Mouse (Mus musculus): ENCODE data around the gene Rps6kc1. TPM values are rescaled to one million over a fixed set of nuclear protein-coding genes. Genes with fewer than 3 reads are reported as not detected.

The Rps6kc1 gene
- polyA plus RNA-seq, 1 experiment from 2014 or later: 15.8 TPM

DNA sequence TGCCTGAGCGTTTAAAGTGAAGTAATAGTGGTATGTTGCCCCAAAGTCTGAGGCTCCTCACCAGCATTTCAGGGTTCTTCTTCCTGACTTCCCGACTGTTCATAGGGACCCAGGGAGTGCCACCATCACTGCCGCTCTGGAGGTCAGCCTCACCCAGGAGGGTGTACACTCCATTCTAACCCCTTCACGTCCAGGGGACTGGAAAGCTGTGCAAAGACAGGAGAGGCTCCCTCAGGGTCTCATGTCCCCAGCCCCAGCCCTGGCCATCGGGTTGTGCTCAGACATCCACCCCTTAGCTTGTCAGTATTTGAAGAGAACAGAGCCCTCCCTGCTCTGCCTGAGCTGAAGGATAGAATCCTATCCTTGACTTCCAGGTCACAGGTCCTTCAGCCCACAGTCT is 248.8 kb downstream of the Rps6kc1 start:
- Histone ChIP-seq H3K27ac (no peak overlapping the region), H3K36me3 (no peaks in the 10 kb centered on the region), H3K4me1 (no peaks in the 10 kb centered on the region), H3K4me2 (no peak overlapping the region), H3K27me3 (no peaks in the 10 kb centered on the region), H3K9me3 (no peaks in the 10 kb centered on the region), H3K9ac (no peak overlapping the region), H3K4me3 (no peak overlapping the region)
- ATAC-seq (ENCODE audit: borderline replicate concordance, extremely low read depth, low FRiP score, low TSS enrichment): no peak
- 75% methylated on average over 5 of the region's 5 CpGs for WGBS

DNA sequence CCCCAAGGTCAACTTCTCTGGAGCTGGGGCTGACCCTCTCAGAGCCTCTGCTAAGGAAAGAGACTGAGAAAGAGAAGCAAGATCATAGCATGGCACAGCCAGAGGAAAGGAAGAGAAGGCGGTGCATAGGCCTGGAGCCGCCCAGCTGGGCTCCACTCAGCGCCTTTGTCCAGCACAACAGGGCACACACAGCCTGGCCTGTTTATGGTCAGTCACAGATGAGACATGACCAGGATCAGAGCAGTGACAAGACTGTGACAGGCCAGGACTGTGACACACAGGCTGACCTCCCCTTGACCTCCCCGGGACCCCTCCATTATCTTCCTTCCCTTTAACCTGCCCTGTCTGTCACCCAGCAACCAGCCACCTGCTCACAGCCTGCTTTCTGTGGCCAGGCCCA is 249.8 kb downstream of the Rps6kc1 start:
- Histone ChIP-seq H3K4me3 (no peak overlapping the region), H3K4me2 (no peak overlapping the region), H3K36me3 (no peaks in the 10 kb centered on the region), H3K27me3 (no peaks in the 10 kb centered on the region), H3K9ac (no peak overlapping the region), H3K4me1 (no peaks in the 10 kb centered on the region), H3K27ac (no peak overlapping the region), H3K9me3 (no peaks in the 10 kb centered on the region)
- peak; percentile 35; the same call in 1 of the 2 replicates for ATAC-seq (ENCODE audit: borderline replicate concordance, extremely low read depth, low FRiP score, low TSS enrichment)
- WGBS: 70% methylated on average over 4 of the region's 4 CpGs

GRCm38 (mm10) chr1:190661249-190661648 is 250.3 kb downstream of the Rps6kc1 start:
- no peak overlapping the region for H3K27ac ChIP-seq

GRCm38 (mm10) chr1:190659722-190660502 is 251.7 kb downstream of the Rps6kc1 start:
- no peak overlapping the region for H3K9ac ChIP-seq
- H3K36me3 ChIP-seq: no peaks in the 10 kb centered on the region
- H3K27ac ChIP-seq: no peak overlapping the region
- H3K4me2 ChIP-seq: no peak overlapping the region
- 77% methylated on average over 17 of the region's 17 CpGs for WGBS
- no peaks in the 10 kb centered on the region for H3K27me3 ChIP-seq
- no peaks in the 10 kb centered on the region for H3K9me3 ChIP-seq
- no peak overlapping the region for H3K4me3 ChIP-seq
- no peaks in the 10 kb centered on the region for H3K4me1 ChIP-seq
- ATAC-seq (ENCODE audit: borderline replicate concordance, extremely low read depth, low FRiP score, low TSS enrichment): no peak

More at GRCm38 (mm10) chr1:190661249-190661648, 250.3 kb downstream of the Rps6kc1 start:
- Histone ChIP-seq H3K27me3 (no peaks in the 10 kb centered on the region), H3K4me3 (no peak overlapping the region), H3K4me2 (no peak overlapping the region), H3K36me3 (no peaks in the 10 kb centered on the region), H3K9ac (no peak overlapping the region), H3K9me3 (no peaks in the 10 kb centered on the region), H3K4me1 (no peaks in the 10 kb centered on the region)
- no peak for ATAC-seq (ENCODE audit: borderline replicate concordance, extremely low read depth, low FRiP score, low TSS enrichment)
- 71% methylated on average over 15 of the region's 15 CpGs for WGBS

DNA sequence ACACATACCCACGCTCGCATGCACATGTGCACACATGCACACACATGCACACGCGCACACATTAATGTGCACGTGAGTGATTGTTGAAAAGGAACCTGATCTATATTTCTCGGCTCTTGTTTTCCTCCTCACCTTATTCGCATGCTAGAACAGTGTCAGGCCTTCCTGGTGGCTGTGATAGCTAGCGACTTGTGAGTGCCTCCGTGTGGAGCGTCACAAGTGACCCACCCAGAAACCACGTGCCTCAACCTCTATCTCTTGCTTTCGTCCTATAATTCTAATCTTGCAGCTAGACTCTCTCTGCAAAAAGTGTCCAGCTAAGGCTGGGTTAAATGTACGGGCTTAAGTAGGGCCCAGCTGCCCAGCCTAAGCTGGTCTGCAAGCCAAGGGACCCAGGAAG is 253.3 kb downstream of the Rps6kc1 start:
- H3K9ac ChIP-seq: no peak overlapping the region
- H3K9me3 ChIP-seq: no peaks in the 10 kb centered on the region
- H3K4me1 ChIP-seq: no peaks in the 10 kb centered on the region
- H3K36me3 ChIP-seq: no peaks in the 10 kb centered on the region
- ATAC-seq (ENCODE audit: borderline replicate concordance, extremely low read depth, low FRiP score, low TSS enrichment): no peak
- H3K4me3 ChIP-seq: no peak overlapping the region
- no peaks in the 10 kb centered on the region for H3K27me3 ChIP-seq
- no peak overlapping the region for H3K4me2 ChIP-seq
- no peak overlapping the region for H3K27ac ChIP-seq
- 89% methylated on average over 13 of the region's 13 CpGs for WGBS

- Histone ChIP-seq H3K9ac (no peak overlapping the region), H3K36me3 (no peaks in the 10 kb centered on the region), H3K4me3 (no peak overlapping the region), H3K9me3 (no peaks in the 10 kb centered on the region), H3K4me1 (no peaks in the 10 kb centered on the region), H3K27ac (no peak overlapping the region), H3K27me3 (no peaks in the 10 kb centered on the region), H3K4me2 (no peak overlapping the region)
- WGBS: 43% methylated on average over 9 of the region's 9 CpGs
- no peak for ATAC-seq (ENCODE audit: borderline replicate concordance, extremely low read depth, low FRiP score, low TSS enrichment)
These were observed 255.5 kb downstream of the Rps6kc1 start for GRCm38 (mm10) chr1:190656089-190656488.

- 59% methylated on average over 7 of the region's 7 CpGs for WGBS
- ATAC-seq (ENCODE audit: borderline replicate concordance, extremely low read depth, low FRiP score, low TSS enrichment): no peak
- Histone ChIP-seq H3K4me3 (no peak overlapping the region), H3K36me3 (no peaks in the 10 kb centered on the region), H3K9me3 (no peaks in the 10 kb centered on the region), H3K9ac (no peak overlapping the region), H3K27ac (no peak overlapping the region), H3K4me1 (no peaks in the 10 kb centered on the region), H3K27me3 (no peaks in the 10 kb centered on the region), H3K4me2 (no peak overlapping the region)
These were observed 255.9 kb downstream of the Rps6kc1 start for GRCm38 (mm10) chr1:190655651-190656050.

DNA sequence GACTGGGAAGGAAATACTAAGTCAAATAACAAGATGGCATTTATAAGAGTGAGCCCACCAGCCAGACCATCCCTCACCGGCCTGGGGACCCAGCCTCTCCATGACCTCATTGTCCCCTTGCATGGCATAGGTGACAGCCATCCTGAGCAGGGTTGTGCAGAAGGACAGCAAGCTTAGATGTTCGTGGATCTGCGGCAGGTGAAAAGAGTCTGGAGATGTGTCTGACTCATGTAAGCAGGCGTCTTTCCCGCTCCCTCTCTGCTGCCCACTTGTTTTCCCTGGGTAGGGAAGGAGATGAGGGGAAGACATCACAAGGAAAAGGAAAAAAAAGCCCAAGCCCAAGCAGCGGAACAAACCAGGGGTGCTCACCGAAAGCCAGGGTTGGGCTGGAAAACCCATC is 256.5 kb downstream of the Rps6kc1 start:
- Histone ChIP-seq H3K36me3 (no peaks in the 10 kb centered on the region), H3K27ac (no peak overlapping the region), H3K9me3 (no peaks in the 10 kb centered on the region), H3K4me3 (no peak overlapping the region), H3K9ac (no peak overlapping the region), H3K4me1 (no peaks in the 10 kb centered on the region), H3K4me2 (no peak overlapping the region), H3K27me3 (no peaks in the 10 kb centered on the region)
- 86% methylated on average over 7 of the region's 7 CpGs for WGBS
- ATAC-seq (ENCODE audit: borderline replicate concordance, extremely low read depth, low FRiP score, low TSS enrichment): no peak

GRCm38 (mm10) chr1:190654694-190655001 is 256.9 kb downstream of the Rps6kc1 start:
- H3K4me1 ChIP-seq: no peaks in the 10 kb centered on the region
- H3K9me3 ChIP-seq: no peaks in the 10 kb centered on the region
- no peak overlapping the region for H3K27ac ChIP-seq
- WGBS: 82% methylated on average over 6 of the region's 6 CpGs
- H3K36me3 ChIP-seq: no peaks in the 10 kb centered on the region
- no peak overlapping the region for H3K4me2 ChIP-seq
- ATAC-seq (ENCODE audit: borderline replicate concordance, extremely low read depth, low FRiP score, low TSS enrichment): no peak
- H3K4me3 ChIP-seq: no peak overlapping the region
- H3K9ac ChIP-seq: no peak overlapping the region
- no peaks in the 10 kb centered on the region for H3K27me3 ChIP-seq

DNA sequence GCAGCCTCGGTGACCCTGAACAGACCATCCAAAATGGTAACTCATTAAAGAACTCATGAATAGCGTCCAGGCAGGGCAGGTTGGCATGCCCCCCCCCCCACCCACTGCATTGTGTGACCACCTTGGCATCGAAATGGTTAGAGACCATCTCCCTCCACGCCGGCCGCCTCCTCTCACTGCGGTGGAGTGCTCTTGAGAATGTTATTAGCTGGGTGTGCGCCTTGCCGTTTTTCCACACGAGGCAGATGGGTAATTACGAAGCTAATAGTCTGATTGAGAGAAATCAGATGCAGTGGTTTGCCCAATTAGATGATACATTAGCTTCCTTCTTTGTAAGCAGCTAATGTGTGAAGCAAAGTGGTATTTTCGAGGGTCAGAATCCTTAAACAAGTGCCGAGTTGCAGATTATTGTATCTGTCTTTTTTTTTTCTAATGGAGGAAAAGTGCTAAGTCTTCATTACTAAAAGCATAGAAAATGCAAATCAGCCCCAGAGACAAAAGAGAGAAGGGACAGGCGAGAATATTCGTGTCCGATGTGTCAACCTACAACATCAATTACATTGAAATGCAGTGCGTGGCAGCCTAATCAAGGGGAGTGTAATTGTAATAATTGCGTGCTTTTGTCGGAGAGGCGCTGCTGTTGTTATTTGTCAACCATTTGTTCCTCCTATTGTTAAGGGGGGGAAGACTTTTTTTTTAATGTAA is 257.4 kb downstream of the Rps6kc1 start:
- Histone ChIP-seq H3K4me3 (no peak overlapping the region), H3K9me3 (no peaks in the 10 kb centered on the region), H3K27ac (no peak overlapping the region), H3K9ac (no peak overlapping the region), H3K4me2 (no peak overlapping the region), H3K27me3 (no peaks in the 10 kb centered on the region), H3K4me1 (no peaks in the 10 kb centered on the region), H3K36me3 (no peaks in the 10 kb centered on the region)
- WGBS: 84% methylated on average over 20 of the region's 20 CpGs
- ATAC-seq (ENCODE audit: borderline replicate concordance, extremely low read depth, low FRiP score, low TSS enrichment): no peak

GRCm38 (mm10) chr1:190653081-190653480 is 258.5 kb downstream of the Rps6kc1 start:
- no peaks in the 10 kb centered on the region for H3K27me3 ChIP-seq
- H3K4me1 ChIP-seq: no peaks in the 10 kb centered on the region
- no peaks in the 10 kb centered on the region for H3K9me3 ChIP-seq
- no peak overlapping the region for H3K27ac ChIP-seq
- 76% methylated on average over 6 of the region's 6 CpGs for WGBS
- no peak overlapping the region for H3K4me3 ChIP-seq
- no peaks in the 10 kb centered on the region for H3K36me3 ChIP-seq
- ATAC-seq (ENCODE audit: borderline replicate concordance, extremely low read depth, low FRiP score, low TSS enrichment): no peak
- no peak overlapping the region for H3K4me2 ChIP-seq
- H3K9ac ChIP-seq: no peak overlapping the region

Data from lung, embryonic 15.5 days (tissue).